Mouse (Mus musculus): ENCODE measurements at regions not wholly inside any gene's neighbourhood (a gene's known extent, or its start where the extent isn't known, plus 50 kb on each side); places are given as distances from the start of the nearest gene placed in this dataset.
A peak's percentile ranks its signal among the peaks of the same experiment; 100 is the strongest.
"Not testable (repeated sequence)": the region's sequence is repeated elsewhere in the genome, so short reads cannot be mapped to it uniquely, and the experiment has no call there.

- Histone ChIP-seq H3K4me2 (replicated peaks) (no peak overlapping the region), H3K27me3 (ENCODE audit: control insufficient read depth, insufficient read depth, low read length) (peaks cover 3% of the 10 kb centered on the region; the same call in 1 of the 2 replicates), H3K4me3 (replicated peaks; ENCODE audit: low read length) (no peak overlapping the region), H3K9me3 (ENCODE audit: control insufficient read depth, low read length) (no peaks in the 10 kb centered on the region), H3K36me3 (replicated peaks; ENCODE audit: control insufficient read depth, insufficient read depth) (no peaks in the 10 kb centered on the region), H3K9ac (no peak overlapping the region), H3K27ac (no peak overlapping the region), H3K4me1 (replicated peaks; ENCODE audit: control insufficient read depth, insufficient read depth, low read length) (no peaks in the 10 kb centered on the region)
- WGBS, result 93% methylated on average over 13 of the region's 13 CpGs
- ATAC-seq (ENCODE audit: low FRiP score) (no peak), DNase-seq (ENCODE audit: low spot score) (no peak)
Measured at GRCm38 (mm10) chr13:39441799-39442198, 481.1 kb upstream of the Slc35b3 start.

- Histone ChIP-seq H3K4me1 (replicated peaks; ENCODE audit: control insufficient read depth, insufficient read depth, low read length) (no peaks in the 10 kb centered on the region), H3K4me3 (replicated peaks; ENCODE audit: low read length) (no peak overlapping the region), H3K4me2 (replicated peaks) (no peak overlapping the region), H3K9ac (no peak overlapping the region), H3K27me3 (ENCODE audit: control insufficient read depth, insufficient read depth, low read length) (peaks cover 8% of the 10 kb centered on the region; the same call in 1 of the 2 replicates), H3K9me3 (ENCODE audit: control insufficient read depth, low read length) (no peaks in the 10 kb centered on the region), H3K36me3 (replicated peaks; ENCODE audit: control insufficient read depth, insufficient read depth) (no peaks in the 10 kb centered on the region), H3K27ac (no peak overlapping the region)
- ATAC-seq (ENCODE audit: low FRiP score) (peak; percentile 27; the same call in 1 of the 2 replicates), DNase-seq (ENCODE audit: low spot score) (peak; percentile 84)
- 25% methylated on average over 8 of the region's 8 CpGs for WGBS
Measured at GRCm38 (mm10) chr13:39440907-39441306, 480.2 kb upstream of the Slc35b3 start.

DNA sequence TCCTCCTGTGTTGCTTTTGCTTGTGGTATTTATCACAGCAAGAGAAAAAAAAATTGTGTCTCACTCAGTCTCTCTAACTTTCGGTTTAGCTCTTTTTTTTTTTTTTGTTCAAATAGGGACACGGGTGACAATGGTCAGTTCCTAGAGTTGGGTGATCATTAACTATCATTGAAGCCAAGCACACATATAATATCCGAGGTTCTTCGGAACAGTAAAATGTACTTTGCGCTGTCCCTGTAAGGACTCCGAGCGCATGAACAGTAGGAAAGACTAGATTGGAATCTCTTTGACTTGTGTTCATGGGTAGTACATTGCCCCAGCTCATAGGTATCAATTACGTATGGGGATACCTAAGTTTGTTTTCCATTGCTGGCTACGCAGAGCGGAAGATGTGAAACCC lies 479.7 kb upstream of the Slc35b3 start:
- DNase-seq (ENCODE audit: low spot score) (no peak), ATAC-seq (ENCODE audit: low FRiP score) (no peak)
- no peak overlapping the region for H3K4me2 ChIP-seq (replicated peaks)
- H3K4me3 ChIP-seq (replicated peaks; ENCODE audit: low read length), result no peak overlapping the region
- no peaks in the 10 kb centered on the region for H3K9me3 ChIP-seq (ENCODE audit: control insufficient read depth, low read length)
- H3K4me1 ChIP-seq (replicated peaks; ENCODE audit: control insufficient read depth, insufficient read depth, low read length), result no peaks in the 10 kb centered on the region
- no peak overlapping the region for H3K27ac ChIP-seq
- peaks cover 8% of the 10 kb centered on the region; the same call in 1 of the 2 replicates for H3K27me3 ChIP-seq (ENCODE audit: control insufficient read depth, insufficient read depth, low read length)
- WGBS, result 95% methylated on average over 10 of the region's 10 CpGs
- H3K9ac ChIP-seq, result no peak overlapping the region
- no peaks in the 10 kb centered on the region for H3K36me3 ChIP-seq (replicated peaks; ENCODE audit: control insufficient read depth, insufficient read depth)

- no peak overlapping the region for H3K27ac ChIP-seq
- DNase-seq (ENCODE audit: low spot score), result no peak
- 88% methylated on average over 3 of the region's 3 CpGs for WGBS
- no peak overlapping the region for H3K4me3 ChIP-seq (replicated peaks; ENCODE audit: low read length)
- H3K4me1 ChIP-seq (replicated peaks; ENCODE audit: control insufficient read depth, insufficient read depth, low read length), result no peaks in the 10 kb centered on the region
- no peaks in the 10 kb centered on the region for H3K27me3 ChIP-seq (ENCODE audit: control insufficient read depth, insufficient read depth, low read length)
- ATAC-seq (ENCODE audit: low FRiP score), result no peak
- H3K4me2 ChIP-seq (replicated peaks), result no peak overlapping the region
- no peaks in the 10 kb centered on the region for H3K36me3 ChIP-seq (replicated peaks; ENCODE audit: control insufficient read depth, insufficient read depth)
- no peak overlapping the region for H3K9ac ChIP-seq
- no peaks in the 10 kb centered on the region for H3K9me3 ChIP-seq (ENCODE audit: control insufficient read depth, low read length)
Measured at GRCm38 (mm10) chr13:39427996-39428395, 467.3 kb upstream of the Slc35b3 start.

GRCm38 (mm10) chr13:39425944-39426343 lies 465.3 kb upstream of the Slc35b3 start:
- Histone ChIP-seq H3K36me3 (replicated peaks; ENCODE audit: control insufficient read depth, insufficient read depth) (no peaks in the 10 kb centered on the region), H3K9me3 (ENCODE audit: control insufficient read depth, low read length) (no peaks in the 10 kb centered on the region), H3K4me1 (replicated peaks; ENCODE audit: control insufficient read depth, insufficient read depth, low read length) (no peaks in the 10 kb centered on the region), H3K27ac (no peak overlapping the region), H3K27me3 (ENCODE audit: control insufficient read depth, insufficient read depth, low read length) (no peaks in the 10 kb centered on the region), H3K4me2 (replicated peaks) (no peak overlapping the region), H3K9ac (no peak overlapping the region), H3K4me3 (replicated peaks; ENCODE audit: low read length) (no peak overlapping the region)
- WGBS, result 63% methylated on average over 6 of the region's 6 CpGs
- no peak for DNase-seq (ENCODE audit: low spot score)
- no peak for ATAC-seq (ENCODE audit: low FRiP score)

- no peak overlapping the region for H3K4me3 ChIP-seq (replicated peaks; ENCODE audit: low read length)
- H3K27me3 ChIP-seq (ENCODE audit: control insufficient read depth, insufficient read depth, low read length), result no peaks in the 10 kb centered on the region
- no peak for ATAC-seq (ENCODE audit: low FRiP score)
- H3K9ac ChIP-seq, result no peak overlapping the region
- H3K27ac ChIP-seq, result no peak overlapping the region
- no peaks in the 10 kb centered on the region for H3K36me3 ChIP-seq (replicated peaks; ENCODE audit: control insufficient read depth, insufficient read depth)
- H3K4me1 ChIP-seq (replicated peaks; ENCODE audit: control insufficient read depth, insufficient read depth, low read length), result no peaks in the 10 kb centered on the region
- 60% methylated on average over 7 of the region's 7 CpGs for WGBS
- H3K4me2 ChIP-seq (replicated peaks), result no peak overlapping the region
- H3K9me3 ChIP-seq (ENCODE audit: control insufficient read depth, low read length), result no peaks in the 10 kb centered on the region
- DNase-seq (ENCODE audit: low spot score), result no peak
Measured at GRCm38 (mm10) chr13:39418127-39418526, 457.5 kb upstream of the Slc35b3 start.

DNA sequence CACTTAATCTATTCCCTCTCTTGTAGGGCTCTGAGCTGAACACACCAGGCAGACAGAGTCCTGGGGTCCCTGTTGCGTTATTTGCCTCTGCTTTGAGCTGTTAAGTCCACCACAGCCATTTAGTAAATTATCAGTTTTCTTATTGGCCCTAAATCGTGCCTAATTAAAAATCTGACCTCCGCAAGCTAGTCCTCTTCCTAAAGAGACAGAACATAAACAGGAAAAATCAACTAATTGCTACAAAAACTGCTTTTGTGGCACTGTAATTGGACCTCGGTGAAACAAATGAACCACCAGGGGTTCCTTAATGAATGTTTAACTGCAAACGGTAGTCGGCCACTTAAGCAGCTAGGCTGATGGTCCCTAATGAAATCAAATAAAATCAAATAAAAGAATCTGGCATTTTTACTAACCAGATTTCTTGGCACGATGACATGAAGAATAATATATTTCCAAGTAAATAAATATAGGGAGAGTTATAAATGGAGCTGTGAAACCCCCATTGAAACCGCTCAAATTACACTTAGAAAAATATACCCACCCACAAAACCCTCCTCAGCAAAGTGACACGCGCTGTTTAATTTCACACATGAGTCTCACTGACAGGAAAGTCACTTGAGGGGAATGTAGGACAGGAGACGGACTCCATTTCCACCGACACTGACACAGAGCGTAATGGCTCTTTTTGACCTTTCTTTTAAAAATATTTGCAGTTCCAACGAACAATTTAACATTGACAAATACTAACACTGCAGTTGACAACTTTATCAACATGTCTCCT lies 451.0 kb upstream of the Slc35b3 start:
- peak; percentile 30 for DNase-seq (ENCODE audit: low spot score)
- WGBS, result 55% methylated on average over 14 of the region's 14 CpGs
- ATAC-seq (ENCODE audit: low FRiP score), result no peak

DNA sequence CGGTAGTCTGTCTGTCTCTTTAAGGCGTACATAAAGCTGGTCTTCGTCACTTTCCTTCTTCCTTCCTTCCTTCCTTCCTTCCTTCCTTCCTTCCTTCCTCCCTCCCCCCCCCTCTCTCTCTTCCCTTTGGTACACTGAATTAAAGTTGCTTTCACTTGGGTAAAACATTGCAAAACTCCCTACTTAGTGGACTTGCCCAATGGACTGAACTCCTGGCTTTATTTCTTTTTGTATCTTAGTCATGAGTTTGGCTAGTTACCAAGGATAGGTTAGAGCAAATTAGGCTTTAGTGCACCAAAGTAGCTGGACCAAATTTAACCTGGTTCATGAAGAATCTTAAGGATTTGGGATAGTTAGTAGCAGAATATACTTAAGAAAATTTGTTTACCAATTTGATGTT lies 431.9 kb upstream of the Slc35b3 start:
- DNase-seq (ENCODE audit: low spot score) (no peak), ATAC-seq (ENCODE audit: low FRiP score) (no peak)
- H3K27me3 ChIP-seq (ENCODE audit: control insufficient read depth, insufficient read depth, low read length), result no peaks in the 10 kb centered on the region
- no peak overlapping the region for H3K9ac ChIP-seq
- no peaks in the 10 kb centered on the region for H3K4me1 ChIP-seq (replicated peaks; ENCODE audit: control insufficient read depth, insufficient read depth, low read length)
- H3K4me2 ChIP-seq (replicated peaks), result no peak overlapping the region
- H3K9me3 ChIP-seq (ENCODE audit: control insufficient read depth, low read length), result no peaks in the 10 kb centered on the region
- H3K36me3 ChIP-seq (replicated peaks; ENCODE audit: control insufficient read depth, insufficient read depth), result no peaks in the 10 kb centered on the region
- H3K27ac ChIP-seq, result no peak overlapping the region
- WGBS, result 87% methylated on average over 3 of the region's 3 CpGs
- no peak overlapping the region for H3K4me3 ChIP-seq (replicated peaks; ENCODE audit: low read length)

More for the DNA sequence above, 451.0 kb upstream of the Slc35b3 start:
- H3K4me2 ChIP-seq (replicated peaks), result no peak overlapping the region
- H3K9me3 ChIP-seq (ENCODE audit: control insufficient read depth, low read length), result no peaks in the 10 kb centered on the region
- H3K4me3 ChIP-seq (replicated peaks; ENCODE audit: low read length), result no peak overlapping the region
- no peak overlapping the region for H3K9ac ChIP-seq
- H3K4me1 ChIP-seq (replicated peaks; ENCODE audit: control insufficient read depth, insufficient read depth, low read length), result no peaks in the 10 kb centered on the region
- no peak overlapping the region for H3K27ac ChIP-seq
- H3K36me3 ChIP-seq (replicated peaks; ENCODE audit: control insufficient read depth, insufficient read depth), result no peaks in the 10 kb centered on the region
- H3K27me3 ChIP-seq (ENCODE audit: control insufficient read depth, insufficient read depth, low read length), result no peaks in the 10 kb centered on the region

GRCm38 (mm10) chr13:39392151-39392550 lies 431.5 kb upstream of the Slc35b3 start:
- H3K4me1 ChIP-seq (replicated peaks; ENCODE audit: control insufficient read depth, insufficient read depth, low read length); H3K4me2 ChIP-seq (replicated peaks); H3K27ac ChIP-seq; ATAC-seq (ENCODE audit: low FRiP score); H3K9ac ChIP-seq; H3K4me3 ChIP-seq (replicated peaks; ENCODE audit: low read length); H3K36me3 ChIP-seq (replicated peaks; ENCODE audit: control insufficient read depth, insufficient read depth); H3K9me3 ChIP-seq (ENCODE audit: control insufficient read depth, low read length); DNase-seq (ENCODE audit: low spot score); H3K27me3 ChIP-seq (ENCODE audit: control insufficient read depth, insufficient read depth, low read length): not testable (repeated sequence)
- 67% methylated on average over 1 of the region's 1 CpGs for WGBS

Data from hindbrain, embryonic 14.5 days (tissue).